Mouse (Mus musculus): Measurements from ENCODE around the gene Zfp60.

DNA sequence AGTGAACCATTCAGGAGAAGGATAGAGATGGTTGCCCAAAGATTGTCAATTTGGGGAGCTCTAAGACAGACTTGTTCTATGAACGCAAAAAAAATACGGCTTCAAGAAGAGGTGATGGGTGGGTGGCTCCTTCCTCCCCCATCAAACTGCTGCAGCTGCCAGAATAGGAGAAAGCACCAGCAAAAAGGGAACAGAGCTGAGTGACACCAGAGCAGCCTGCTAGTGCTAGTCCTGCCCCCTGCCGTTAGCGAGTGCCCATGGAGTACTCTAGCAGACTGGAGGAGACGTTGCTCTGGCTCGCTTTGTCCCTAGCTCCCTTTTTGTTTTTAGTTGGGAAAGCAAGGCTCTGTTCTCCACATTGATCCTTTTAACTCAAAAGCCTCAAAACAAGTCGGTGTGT, 20.8 kb upstream of the Zfp60 start:
- TF ChIP-seq CTCF (IDR thresholded peaks at IDR 0.05; ENCODE audit: control insufficient read depth, insufficient read depth, low read length) (no peak), POLR2A (IDR thresholded peaks at IDR 0.05; ENCODE audit: borderline replicate concordance, control insufficient read depth, low read depth, low read length) (no peak)
